Mouse (Mus musculus): Measurements from ENCODE around the gene Map7.

Map7 gene

DNA sequence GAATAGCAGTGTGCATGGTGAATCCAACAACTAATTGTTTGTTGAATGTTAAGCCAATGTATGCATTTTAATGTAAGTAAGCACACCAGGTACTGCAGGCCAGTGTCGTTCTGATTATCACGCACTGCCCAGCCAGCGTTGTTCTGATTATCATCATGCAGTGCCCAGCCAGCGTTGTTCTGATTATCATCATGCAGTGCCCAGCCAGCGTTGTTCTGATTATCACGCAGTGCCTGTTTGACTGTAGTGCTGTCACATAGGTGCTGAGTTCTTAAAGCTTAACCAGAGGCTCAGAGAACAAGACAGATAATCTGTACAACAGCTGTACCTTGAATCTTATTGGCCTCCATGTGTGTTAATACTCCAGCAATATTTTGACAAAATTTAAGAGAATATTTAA is 88.0 kb downstream of the Map7 start:
- DNase-seq, result no peak

DNA sequence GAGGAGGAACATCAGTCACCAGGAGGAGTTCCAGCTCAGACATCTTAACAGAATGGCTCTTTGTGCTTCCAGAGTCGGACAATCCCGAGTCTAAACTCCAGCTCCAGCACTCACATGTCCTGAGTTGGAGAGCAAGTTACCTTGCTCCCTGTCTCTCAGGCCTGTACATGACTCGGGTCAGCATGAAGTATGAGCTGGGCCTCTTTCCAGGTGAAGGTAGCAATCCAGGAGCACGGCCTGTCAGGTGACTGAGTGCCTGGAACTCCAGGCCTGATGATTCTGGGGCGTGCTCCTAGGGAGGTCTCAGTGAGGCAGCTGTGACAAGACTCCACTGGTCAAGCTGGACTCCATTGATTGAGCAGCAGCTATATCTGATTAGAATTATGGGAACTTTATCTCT is 90.0 kb downstream of the Map7 start:
- DNase-seq, result no peak

- no peak for DNase-seq
These were observed 92.6 kb downstream of the Map7 start for GRCm38 (mm10) chr10:20240858-20241257.

DNA sequence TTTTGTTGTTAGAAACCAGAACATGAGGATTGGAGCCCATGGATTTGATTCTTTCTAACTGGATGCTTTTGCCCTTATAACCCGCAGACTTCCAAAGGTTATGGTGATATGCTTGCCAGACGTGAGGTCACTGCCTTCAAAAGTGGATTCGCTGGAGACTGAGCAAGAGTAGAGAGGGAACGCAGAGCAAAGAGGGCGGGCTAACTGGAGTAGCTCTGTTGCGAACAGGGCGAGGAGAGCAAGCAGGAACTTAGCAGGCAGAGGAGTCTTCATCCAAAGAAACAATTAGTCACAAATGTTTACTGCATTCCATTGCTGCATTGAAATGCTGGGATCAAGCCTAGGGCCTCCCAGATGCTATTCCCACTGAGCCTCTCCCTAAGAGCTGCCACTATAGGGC is 95.0 kb downstream of the Map7 start:
- DNase-seq, result no peak

DNA sequence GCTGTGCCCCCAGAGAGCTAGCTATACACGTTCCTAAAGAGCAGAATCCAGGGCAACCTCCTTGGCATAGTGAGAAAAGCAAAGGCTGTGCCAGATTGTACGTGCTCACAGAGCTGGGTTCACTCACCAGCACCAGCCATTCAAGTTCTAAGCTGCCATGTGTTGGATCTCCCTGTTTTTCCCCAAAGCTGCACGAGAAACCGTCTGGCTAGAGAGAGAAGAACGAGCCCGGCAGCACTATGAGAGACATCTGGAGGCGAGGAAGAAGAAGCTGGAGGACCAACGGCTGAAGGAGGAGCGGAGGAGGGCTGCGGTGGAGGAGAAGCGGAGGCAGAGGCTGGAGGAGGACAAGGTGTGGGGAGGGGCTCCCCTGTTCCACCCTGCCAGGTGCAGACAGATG is 96.8 kb downstream of the Map7 start:
- DNase-seq, result no peak

GRCm38 (mm10) chr10:20249091-20249490 is 100.8 kb downstream of the Map7 start:
- no peak for DNase-seq

- no peak for DNase-seq
These were observed 107.3 kb downstream of the Map7 start for GRCm38 (mm10) chr10:20255579-20255978.

- DNase-seq, result no peak
These were observed 108.9 kb downstream of the Map7 start for GRCm38 (mm10) chr10:20257054-20257643.

GRCm38 (mm10) chr10:20257721-20258720 is 109.8 kb downstream of the Map7 start:
- DNase-seq, result no peak

- no peak for DNase-seq
These were observed 111.2 kb downstream of the Map7 start for GRCm38 (mm10) chr10:20259476-20259875.

DNA sequence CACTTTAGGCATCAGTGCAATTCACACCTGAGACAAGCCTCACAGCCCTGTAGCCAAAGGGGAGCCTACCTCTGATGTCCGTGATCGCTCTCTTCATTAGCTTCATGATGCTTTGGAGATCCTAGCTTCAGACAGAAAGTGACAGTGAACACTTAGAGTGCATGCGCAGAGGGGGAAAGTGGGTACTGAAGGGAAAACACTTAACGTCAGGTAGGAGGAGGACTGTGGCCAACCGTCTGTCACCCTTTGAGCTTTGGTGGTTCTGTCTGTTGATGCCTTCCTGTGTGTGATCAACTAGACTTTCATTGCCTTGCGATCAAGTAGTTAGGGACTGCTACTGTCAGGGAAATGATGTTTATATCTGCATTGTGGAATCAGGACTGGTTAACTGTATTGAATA is 114.6 kb downstream of the Map7 start:
- DNase-seq, result no peak

DNA sequence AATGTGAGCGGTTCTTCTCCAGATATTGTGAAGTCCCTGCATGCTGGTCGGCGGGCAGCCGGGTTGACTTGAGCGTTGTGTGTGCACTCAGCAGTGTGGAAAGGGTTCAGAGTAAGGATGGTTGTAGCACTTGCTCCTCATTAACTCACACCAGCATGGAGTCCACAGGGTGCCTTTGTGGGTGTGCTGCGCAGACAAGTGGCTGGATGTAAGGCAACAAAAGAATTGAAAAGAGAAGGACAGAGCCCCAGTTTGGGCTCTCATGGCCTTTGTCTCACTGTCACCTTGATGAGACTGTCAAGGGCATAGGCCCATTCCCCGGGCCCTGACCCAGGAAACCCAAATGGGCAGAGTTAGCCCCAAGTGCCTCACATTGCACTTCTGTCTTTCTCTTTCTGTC is 116.2 kb downstream of the Map7 start:
- no peak for DNase-seq

DNA sequence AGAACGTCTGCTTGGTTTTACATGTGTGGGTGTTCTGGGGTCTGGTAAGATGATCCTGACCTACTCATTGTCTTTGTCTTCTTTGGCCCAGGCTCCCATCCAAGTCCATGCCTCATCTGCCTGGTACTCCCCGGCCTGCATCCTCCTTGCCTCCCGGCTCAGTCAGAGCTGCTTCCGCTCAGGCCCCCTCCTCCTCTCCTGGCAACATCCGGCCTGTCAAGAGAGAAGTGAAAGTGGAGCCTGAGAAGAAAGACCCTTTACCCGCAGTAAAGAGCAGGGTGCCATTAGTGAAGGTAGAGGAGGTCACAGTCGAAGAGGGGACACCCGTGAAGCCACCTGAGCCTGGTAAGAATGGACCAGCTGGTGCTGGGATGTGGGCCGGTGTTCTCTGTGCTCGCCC is 118.8 kb downstream of the Map7 start:
- no peak for DNase-seq

GRCm38 (mm10) chr10:20268945-20269344 is 120.7 kb downstream of the Map7 start:
- DNase-seq, result no peak

DNA sequence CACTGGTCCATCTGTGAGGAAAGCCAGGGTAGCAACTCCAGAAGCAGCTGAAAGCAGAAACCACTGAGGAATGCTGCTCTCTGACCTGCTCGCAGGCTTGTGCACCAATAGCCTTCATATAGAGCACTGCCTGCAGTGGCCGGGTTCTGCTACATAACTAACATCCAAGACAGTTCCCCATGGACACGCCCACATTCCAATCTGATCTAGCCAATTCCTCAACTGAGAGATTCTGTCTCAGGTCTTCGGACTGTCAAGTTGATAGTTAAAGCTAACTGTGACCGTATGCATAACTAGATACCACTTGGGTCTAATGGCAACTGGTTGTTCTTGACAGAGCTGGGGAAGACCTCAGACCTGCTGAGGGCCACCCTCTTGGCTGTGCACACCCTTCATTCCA is 124.1 kb downstream of the Map7 start:
- no peak for DNase-seq

DNA sequence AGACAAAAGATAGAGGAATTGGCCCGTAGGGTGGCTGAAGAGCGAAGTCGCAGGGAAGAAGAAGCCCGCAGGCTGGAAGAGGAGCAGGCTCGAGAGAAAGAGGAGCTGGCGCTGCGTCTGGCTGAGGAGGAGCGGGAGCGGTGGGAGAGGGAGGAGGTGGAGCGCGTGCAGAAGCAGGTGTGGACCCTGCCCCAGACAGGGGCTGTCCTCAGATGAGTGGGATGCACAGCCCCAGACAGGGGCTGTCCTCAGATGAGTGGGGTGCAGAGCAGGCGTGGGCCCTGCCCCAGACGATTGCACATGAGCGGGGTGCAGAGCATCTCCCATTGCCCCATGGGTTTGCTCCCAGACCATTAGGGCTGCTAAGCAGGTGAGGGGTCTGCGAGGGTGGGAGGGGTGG is 125.0 kb downstream of the Map7 start:
- no peak for DNase-seq

DNA sequence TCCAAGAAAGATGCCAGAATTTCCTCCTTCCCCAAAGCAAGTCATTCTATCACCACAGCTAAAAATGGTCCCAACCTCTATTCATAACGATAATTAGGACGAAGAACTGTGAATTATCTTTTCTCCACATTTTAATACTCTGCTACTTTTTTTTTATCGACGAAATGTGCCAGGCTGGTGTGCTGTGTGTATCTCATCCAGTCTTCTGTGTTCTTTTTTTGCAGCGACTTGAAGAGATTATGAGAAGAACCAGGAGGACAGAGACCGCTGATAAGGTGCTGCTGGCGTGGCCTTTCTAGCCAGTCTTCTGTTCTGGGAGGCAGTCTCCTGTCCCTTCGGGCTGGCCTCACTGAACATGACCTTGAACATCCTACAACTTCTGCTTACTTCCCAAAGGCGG is 125.8 kb downstream of the Map7 start:
- DNase-seq, result no peak

- DNase-seq, result no peak
These were observed 133.2 kb downstream of the Map7 start for GRCm38 (mm10) chr10:20281456-20281855.

DNA sequence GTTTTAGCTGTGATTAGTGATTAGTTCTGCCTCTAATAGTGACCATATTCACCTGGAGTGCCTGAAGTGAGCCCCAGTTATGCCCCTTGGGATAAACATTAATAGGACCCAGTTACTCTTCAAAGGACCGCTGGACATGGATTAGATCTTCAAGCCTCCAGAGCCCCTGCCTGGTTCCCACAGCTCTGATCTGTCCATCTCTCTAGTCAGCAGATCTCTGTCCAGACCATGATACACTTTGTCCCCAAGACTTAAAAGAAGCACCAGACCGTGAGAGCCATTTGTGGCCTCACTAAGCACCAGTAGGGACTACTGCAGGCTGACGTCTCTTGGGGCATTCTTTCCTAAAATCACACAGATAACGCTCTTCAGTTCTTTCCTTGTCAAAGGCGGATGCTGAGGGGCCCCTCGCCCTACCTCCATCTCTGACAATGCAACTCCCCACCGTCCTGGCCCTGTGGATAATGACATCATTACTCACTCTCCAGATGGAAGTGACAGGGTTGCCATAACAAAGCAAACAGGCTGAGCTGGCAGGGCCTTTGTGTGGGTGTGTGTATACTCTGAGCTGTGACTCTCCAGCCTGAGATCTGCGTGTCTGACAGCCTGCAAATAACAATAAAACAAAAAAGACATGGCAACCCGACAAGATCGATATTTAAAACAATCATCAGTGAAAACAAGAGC is 137.2 kb downstream of the Map7 start:
- peak; percentile 19 for DNase-seq

DNA sequence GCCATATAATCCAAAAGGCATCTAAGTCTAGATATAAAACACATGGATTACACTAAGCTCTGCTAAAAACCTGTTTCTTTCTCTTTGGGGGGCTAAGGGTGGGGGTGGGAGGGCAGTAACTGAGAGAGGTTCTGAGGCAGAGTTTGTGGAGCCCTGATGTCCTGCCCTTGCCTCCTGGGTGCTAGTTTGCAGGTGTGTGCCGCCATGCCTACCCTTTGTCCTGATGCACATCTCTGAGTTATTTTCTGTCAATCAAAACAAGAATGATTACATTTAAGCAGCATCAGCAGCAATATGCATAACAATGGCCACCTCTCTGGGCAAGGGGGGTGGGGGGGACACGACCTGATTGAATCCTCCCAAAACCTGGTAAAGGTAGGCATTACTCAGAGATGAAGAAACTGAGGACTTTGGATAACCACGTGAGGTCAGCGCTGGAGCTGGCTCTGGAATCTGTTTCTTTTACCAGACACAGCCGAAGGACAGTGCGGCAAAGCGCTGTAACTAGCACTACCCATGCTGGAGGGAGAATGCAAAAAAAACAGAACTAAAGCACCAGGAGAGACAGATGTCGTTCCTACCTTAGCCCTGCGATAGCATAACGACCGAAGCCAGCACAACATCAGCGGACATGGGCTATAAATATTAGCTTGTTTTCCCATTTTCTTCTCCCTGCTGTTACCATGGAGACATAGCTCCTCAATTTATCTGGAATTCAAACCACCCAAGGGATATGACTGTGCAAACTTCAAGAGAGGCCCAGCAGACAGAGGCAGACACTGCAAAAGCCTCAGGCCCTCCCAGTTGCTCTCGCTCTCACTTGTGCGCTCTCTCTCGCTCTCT is 137.9 kb downstream of the Map7 start:
- no peak for DNase-seq

DNA sequence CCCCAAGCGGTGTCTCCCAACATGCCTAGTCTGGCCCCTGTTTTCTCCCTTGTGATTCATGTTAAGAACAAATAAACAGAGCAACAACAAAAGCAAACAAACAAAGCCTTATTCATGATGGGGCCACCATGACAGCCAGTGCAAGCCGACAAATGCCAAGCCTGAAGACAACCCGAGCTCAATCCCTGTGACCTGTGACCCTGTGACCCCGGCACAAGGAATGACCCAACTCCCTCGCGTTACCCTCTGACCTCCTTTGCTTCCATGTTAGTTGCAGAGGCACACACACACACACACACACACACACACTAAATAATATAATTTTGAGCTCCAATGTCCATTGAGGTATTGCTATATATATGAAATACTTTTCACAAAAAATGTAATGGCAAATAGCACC is 139.1 kb downstream of the Map7 start:
- no peak for DNase-seq

- peak; percentile 85 to 89 for DNase-seq
These were observed 142.2 kb downstream of the Map7 start for GRCm38 (mm10) chr10:20290467-20290883.

GRCm38 (mm10) chr10:20295961-20296360 is 147.7 kb downstream of the Map7 start:
- DNase-seq, result no peak

All from cerebellum, adult 18-20 months (tissue).